Mouse (Mus musculus): ENCODE results near the gene Fmo2.

DNA sequence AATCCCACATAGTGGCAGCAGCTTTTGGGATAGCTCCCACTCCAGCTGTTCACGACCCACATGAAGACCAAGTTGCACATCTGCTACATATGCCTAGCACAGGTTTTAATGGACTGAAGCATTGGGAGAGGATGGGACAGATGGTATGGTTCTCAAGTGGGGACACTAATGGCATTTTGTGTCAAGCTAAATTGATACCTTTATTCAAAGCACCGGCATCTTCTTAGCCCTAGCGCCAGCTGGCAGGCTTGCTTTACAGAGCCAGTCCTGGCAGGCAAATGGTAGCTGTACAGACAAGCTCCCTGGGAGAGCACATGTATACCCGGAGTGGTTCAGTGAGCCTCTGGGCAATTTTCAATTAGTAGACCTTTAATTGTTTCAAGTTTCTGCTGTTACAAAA is 3.4 kb upstream of the Fmo2 start:
- TF ChIP-seq USF2 (conservative IDR thresholded peaks at IDR 0.05; ENCODE audit: low read depth, low read length) (no peak), TCF12 (IDR thresholded peaks at IDR 0.05; ENCODE audit: low read depth, low read length) (no peak), CTCF (conservative IDR thresholded peaks at IDR 0.05 in 1 of 2, IDR thresholded peaks at IDR 0.05 in 1 of 2; ENCODE audit: low read depth in 2 of 2, low read length in 2 of 2) (no peak), POLR2A (IDR thresholded peaks at IDR 0.05; ENCODE audit: low read depth, low read length) (no peak), EP300 (IDR thresholded peaks at IDR 0.05; ENCODE audit: low read length) (no peak), MYC (IDR thresholded peaks at IDR 0.05; ENCODE audit: low read depth, low read length) (no peak), CHD1 (IDR thresholded peaks at IDR 0.05; ENCODE audit: low read depth, low read length) (no peak), CHD2 (IDR thresholded peaks at IDR 0.05; ENCODE audit: low read length) (no peak), POLR2AphosphoS2 (IDR thresholded peaks at IDR 0.05; ENCODE audit: low read depth, low read length) (no peak), MAFK (IDR thresholded peaks at IDR 0.05; ENCODE audit: insufficient replicate concordance, low read length) (no peak), BHLHE40 (IDR thresholded peaks at IDR 0.05; ENCODE audit: low read depth, low read length) (no peak), ZC3H11A (IDR thresholded peaks at IDR 0.05; ENCODE audit: low read depth, low read length) (no peak), USF1 (IDR thresholded peaks at IDR 0.05; ENCODE audit: low read depth, low read length) (no peak), ZNF384 (IDR thresholded peaks at IDR 0.05; ENCODE audit: low read depth, low read length) (no peak)

Measured in CH12.LX (cell line).